Mouse (Mus musculus): ENCODE results near the gene Strip2.

Gene Strip2

DNA sequence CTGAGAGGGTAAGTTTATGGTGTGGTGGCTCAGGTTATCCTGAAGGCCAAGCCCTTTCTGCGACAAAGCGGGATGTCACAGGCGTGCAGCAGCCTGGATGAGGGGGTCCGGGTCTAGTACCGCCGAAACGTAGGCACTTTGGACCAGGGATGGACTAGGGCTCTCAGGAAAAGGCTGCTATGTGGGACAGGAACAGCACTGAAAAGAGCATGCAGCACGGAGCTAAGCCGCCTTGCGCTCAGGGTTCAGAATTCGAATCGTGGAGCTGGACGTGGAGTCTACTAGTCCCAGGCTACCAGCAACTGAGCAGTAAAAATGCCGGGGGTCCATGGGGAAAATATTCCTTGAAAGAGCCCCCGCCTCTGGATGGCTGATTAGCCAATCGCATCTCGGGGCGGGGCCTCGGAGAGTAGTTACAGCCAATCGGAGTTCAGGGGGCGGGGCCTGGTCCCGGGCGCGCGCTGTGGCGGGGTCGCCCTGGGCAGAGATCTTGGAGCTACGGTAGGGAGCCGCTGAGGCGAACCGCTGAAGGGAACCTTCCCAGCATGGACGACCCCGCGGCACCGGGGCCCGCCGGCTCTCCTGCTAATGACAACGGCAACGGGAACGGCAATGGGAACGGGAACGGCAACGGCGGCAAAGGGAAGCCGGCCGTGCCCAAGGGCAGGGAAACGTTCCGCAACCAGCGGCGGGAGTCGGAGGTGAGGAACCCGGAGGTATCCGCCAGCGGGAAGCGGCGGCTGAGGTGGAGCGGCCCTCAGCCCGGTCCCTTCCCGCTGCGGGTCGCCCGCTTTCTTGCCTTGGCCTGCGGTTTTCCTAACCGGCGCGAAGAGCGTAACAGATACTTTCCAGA, at the start of gene Strip2:
TSS of gene Strip2 (plus strand) at position 483 of the 853 bp plus-strand sequence.
- no peak for DNase-seq (ENCODE audit: extremely low read depth, low read depth, low spot score)

- DNase-seq (ENCODE audit: extremely low read depth, low read depth, low spot score) = no peak
Measured at GRCm38 (mm10) chr6:29868341-29868895, 48.4 kb upstream of the Strip2 start.

DNA sequence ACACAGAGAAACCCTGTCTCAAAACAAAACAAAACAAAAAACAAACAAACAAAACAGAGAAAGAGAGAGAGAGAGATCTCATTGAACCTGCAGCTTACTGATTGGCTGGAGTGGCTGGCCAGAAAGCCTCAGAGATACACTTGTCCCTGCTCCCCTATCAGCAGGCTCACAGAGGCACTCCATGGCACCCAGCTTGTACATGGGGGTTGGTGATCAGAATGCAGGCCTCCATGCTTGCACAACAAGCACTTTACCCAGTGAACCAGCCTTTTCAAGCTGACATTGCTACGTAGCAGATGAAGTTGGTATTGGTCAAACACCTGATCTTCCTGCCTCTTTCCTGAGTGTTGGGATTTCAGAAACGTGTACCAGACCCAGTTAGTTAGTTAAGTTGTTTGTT, 43.2 kb upstream of the Strip2 start:
- no peak for DNase-seq (ENCODE audit: extremely low read depth, low read depth, low spot score)

DNA sequence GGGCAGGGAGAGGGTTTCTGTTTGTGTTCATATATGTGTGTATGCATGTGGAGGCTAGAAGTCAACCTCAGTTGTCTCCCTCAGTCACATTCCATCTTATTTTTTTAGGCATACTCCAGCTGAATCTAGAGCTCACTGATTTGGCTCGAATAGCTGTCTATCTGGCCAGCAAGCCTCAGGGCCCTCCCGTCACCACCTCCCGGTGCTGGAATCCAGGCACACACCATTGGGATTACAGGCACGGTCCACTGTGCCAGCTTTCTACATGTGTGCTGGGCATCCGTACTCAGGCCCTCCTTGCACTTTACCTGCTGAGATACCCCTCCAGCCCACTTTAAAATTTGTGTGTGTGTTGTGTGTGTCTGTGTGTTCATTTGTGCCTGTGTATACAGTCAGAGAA, 41.2 kb upstream of the Strip2 start:
- no peak for DNase-seq (ENCODE audit: extremely low read depth, low read depth, low spot score)

GRCm38 (mm10) chr6:29876782-29877181, 40.0 kb upstream of the Strip2 start:
- no peak for DNase-seq (ENCODE audit: extremely low read depth, low read depth, low spot score)

DNA sequence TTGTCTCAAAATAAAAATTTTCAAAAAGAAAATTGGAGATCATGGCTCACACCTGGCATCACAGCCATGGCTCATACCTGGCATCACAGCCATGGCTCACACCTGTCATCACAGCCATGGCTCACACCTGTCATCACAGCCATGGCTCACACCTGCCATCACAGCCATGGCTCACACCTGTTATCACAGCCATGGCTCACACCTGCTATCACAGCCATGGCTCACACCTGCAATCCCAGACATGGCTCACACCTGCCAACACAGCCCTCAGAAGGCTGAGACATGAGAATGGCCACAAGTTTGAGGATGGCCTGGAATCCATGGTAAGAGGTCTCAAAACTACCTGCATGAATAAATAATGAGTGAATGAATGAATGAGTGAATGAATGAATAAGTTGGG, 37.2 kb upstream of the Strip2 start:
- no peak for DNase-seq (ENCODE audit: extremely low read depth, low read depth, low spot score)

GRCm38 (mm10) chr6:29880796-29881195, 36.0 kb upstream of the Strip2 start:
- DNase-seq (ENCODE audit: extremely low read depth, low read depth, low spot score) = no peak

- no peak for DNase-seq (ENCODE audit: extremely low read depth, low read depth, low spot score)
Measured at GRCm38 (mm10) chr6:29881936-29882335, 34.9 kb upstream of the Strip2 start.

GRCm38 (mm10) chr6:29882870-29883269, 33.9 kb upstream of the Strip2 start:
- no peak for DNase-seq (ENCODE audit: extremely low read depth, low read depth, low spot score)

GRCm38 (mm10) chr6:29891151-29891550, 25.7 kb upstream of the Strip2 start:
- no peak for DNase-seq (ENCODE audit: extremely low read depth, low read depth, low spot score)

DNA sequence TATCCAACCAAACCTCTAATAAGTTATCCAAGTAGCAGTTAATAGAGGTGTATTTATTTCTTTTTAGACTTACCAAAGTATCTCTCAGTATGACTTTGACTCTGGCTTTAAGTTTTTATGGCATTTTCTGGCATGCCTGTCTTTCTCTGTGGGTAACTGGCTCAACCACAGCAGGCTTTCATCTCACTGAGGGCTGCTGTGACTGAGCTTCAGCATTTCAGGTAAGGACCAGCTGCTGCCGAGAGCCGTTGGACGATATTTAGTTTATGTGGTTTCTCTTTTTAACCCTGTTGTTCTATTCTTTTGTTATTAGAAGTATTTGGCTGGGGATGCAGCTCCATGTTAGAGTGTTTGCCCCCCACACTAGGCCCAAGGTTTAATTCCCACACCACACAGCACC, 19.8 kb upstream of the Strip2 start:
- no peak for DNase-seq (ENCODE audit: extremely low read depth, low read depth, low spot score)

DNA sequence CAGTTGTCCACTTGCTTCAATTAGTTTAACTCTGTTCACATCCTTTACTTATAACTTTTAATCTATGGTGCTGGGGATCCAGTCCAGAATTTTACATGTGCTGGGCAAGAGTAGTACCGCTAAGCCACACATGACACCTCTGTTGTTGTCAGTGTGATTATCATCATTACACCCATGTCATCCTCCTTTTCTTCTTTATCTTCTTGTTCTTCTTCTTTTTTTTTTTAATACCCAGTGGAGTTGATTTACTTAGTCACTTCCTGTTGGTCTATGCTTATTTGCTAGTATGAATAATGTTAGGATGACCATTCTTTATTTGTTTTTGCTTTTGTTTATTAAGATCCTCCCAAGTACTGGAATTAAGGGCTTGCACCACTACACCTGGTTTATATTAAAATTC, 15.4 kb upstream of the Strip2 start:
- no peak for DNase-seq (ENCODE audit: extremely low read depth, low read depth, low spot score)

- DNase-seq (ENCODE audit: extremely low read depth, low read depth, low spot score) = no peak
Measured at GRCm38 (mm10) chr6:29902256-29902655, 14.6 kb upstream of the Strip2 start.

GRCm38 (mm10) chr6:29903343-29903914, 13.4 kb upstream of the Strip2 start:
- DNase-seq (ENCODE audit: extremely low read depth, low read depth, low spot score) = no peak

GRCm38 (mm10) chr6:29904281-29904680, 12.5 kb upstream of the Strip2 start:
- DNase-seq (ENCODE audit: extremely low read depth, low read depth, low spot score) = no peak

- DNase-seq (ENCODE audit: extremely low read depth, low read depth, low spot score) = no peak
Measured at GRCm38 (mm10) chr6:29910631-29911030, 6.2 kb upstream of the Strip2 start.

GRCm38 (mm10) chr6:29913673-29914072, 3.1 kb upstream of the Strip2 start:
- DNase-seq (ENCODE audit: extremely low read depth, low read depth, low spot score) = no peak

DNA sequence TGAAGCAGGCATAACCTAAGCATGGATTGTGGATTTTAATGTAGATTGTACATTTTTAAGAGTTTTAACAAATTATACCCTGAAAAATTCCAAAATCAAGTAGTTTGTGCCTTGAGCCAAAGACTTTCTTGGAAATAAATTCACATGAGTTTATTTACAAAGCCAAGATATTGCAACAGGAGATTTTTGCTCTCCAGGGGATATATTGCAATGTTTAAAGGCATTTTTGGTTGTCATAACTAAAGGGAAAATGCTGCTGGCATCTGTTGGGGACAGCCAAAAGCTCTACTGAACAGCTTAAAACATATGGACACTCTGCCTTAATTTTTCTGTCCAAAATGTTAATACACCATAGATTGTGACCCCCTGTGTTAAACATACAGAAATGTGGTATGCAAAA, 2.7 kb upstream of the Strip2 start:
- no peak for DNase-seq (ENCODE audit: extremely low read depth, low read depth, low spot score)

DNA sequence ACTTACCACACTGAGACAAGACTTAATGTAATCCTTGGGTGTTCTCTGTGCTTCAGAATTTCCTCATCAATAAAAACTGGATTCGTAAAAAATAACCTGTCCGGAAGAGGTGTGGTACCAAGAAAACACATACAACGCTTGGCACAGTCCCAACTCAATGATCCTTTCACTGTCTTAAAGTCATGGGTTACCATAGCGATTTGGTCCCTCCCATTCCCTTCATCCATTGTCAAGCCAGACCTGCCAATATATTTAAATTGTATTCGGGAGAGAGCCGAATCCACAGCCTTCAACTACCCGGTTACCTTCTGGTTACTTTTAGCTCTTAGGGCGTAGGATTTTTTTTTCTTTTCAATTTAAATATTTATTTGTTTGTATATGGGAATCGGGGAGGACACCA, 976 bp upstream of the Strip2 start:
- DNase-seq (ENCODE audit: extremely low read depth, low read depth, low spot score) = no peak

DNA sequence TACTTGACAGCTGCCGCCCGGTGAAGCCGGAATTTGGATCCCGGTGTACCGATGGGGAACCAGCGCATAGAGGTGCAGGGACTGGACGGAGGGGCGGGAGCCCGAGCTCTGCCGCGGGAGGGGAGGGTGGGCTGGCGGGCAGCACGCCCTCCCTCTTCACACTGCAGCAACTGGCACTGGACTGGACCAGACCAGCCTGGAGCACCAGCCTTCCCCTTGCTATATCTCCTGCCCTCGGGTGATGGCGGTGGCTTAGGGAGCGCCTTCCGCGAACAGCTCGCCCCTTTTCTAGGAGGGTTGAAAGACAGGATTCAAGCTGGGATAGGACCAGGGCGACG, 540 bp downstream of the Strip2 start:
- no peak for DNase-seq (ENCODE audit: extremely low read depth, low read depth, low spot score)

- DNase-seq (ENCODE audit: extremely low read depth, low read depth, low spot score) = no peak
Measured at GRCm38 (mm10) chr6:29917947-29918346, 1.1 kb downstream of the Strip2 start.

DNA sequence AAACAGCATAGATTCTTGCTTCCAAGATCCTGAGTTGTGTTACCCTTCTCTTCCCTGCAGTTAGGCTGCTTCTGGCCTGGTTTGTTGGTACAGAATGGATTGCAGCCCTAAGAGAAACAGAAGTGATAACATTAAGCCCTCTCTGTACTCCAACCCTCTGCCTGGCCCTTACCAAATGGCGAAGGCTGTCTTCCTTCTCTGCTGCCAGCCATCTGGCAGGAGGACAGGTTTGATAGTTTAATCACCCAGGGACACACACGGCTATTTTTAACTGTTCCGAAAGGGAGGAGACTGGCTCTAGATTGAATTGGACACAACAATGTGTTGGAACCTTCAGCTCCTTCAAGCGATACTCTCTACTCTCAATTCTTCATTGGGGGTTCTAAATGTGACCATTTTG, 6.7 kb downstream of the Strip2 start:
- no peak for DNase-seq (ENCODE audit: extremely low read depth, low read depth, low spot score)

All from fat pad, adult 2 months (tissue).